Mouse (Mus musculus): Measurements from ENCODE around the gene Cdhr3.

DNA sequence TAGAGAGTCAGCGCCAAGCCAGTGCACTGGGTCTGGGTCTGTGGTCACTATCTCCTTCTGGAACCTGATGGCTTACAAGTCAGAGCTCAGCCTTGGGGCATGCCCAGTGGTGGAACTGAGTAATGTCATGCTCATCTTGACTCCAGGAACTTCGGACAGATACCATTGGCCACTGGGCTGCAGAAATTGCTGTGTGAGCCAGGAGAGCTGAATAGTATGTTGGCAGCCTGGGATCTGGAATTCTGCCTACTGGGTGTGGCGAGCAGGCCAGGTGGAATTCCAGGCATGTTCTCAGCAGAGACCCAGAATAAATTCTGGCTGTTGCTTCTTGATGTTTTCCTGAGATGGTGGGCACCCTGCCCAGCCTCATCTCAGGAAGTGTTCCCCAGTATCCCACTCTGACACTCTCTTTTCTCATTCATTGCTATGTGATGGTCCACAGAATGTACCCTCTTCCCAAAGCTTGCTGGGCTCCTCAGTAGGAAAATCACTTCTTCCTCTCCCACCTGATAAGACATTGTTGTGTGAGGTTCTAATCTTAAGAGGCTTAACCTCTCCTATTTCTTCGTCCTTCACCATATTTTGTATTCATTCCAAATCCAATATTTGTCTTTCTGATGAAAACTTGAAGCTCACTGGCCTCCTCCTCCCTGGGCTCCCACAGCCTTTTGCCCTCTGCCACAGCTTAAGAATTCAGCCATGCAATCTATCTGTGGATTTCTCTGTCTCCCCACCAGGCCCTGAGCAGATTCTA is 97.4 kb downstream of the Cdhr3 start:
- no peak for TF ChIP-seq POLR2A (IDR thresholded peaks at IDR 0.05; ENCODE audit: extremely low read depth, insufficient read depth, low read length)
- no peak for TF ChIP-seq CTCF (IDR thresholded peaks at IDR 0.05; ENCODE audit: extremely low read depth, insufficient read depth, low read length)
